Mouse (Mus musculus) retina, adult 2 months (tissue): Measurements from ENCODE around the gene Gprc5b.

Source experiments
- DNase-seq: peaks from one replicate; pipeline ENCODE4 v3.0.0-alpha.2; 2012; ENCODE audit warnings: low read depth, low spot score

The Gprc5b gene

GRCm38 (mm10) chr7:118949749-118950148 is 45.3 kb downstream of the Gprc5b start:
- DNase-seq, result no peak

DNA sequence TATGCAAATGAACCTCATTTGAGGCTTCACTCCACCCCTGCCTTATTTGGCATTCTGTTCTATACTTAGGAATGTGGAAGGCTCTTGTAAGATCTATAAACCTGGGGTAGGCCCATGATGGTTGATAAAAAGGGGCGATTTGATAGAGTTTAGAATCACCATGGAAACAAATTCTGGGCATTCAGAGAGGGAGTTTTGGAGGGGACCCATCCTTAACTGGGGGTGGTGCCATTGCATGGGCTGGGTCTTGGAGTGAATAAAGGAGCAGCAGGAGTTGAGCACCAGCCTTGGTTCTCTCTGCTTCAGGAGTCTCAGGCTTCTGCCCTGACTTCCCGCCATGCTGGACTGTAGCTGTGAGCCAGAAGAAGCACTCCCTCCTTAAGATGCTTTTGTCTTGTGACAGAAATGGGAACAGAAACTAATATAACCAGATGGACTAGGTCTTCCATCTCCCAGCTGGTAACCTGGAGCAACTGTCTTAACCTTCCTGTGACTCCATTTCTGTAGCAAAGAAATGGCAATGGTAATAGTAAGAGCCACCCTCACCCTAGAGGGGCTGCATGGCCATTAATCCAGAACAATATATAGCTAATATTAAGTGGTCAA is 46.2 kb downstream of the Gprc5b start:
- no peak for DNase-seq

DNA sequence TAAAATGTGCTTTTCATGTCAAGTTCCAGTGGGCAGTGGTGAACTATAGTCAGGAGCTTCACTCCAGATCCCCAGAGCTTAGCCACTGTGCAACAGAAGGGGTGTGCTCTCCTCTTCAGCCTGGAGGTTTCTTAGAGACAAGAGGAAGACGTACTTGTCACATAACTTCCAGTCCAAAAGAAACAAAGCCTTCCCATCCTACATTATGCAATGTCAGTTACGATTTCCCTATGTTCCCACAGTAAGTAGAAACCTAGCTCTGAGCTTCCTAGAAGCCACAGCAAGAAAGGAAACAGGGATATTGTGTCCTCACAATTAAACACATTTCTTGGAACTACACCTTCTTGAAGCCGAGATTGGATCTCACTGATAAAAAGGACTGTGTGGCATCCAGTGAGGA is 47.8 kb downstream of the Gprc5b start:
- DNase-seq, result no peak

- no peak for DNase-seq
Measured at GRCm38 (mm10) chr7:118944884-118945283, 50.1 kb downstream of the Gprc5b start.

- no peak for DNase-seq
Measured at GRCm38 (mm10) chr7:118943170-118943569, 51.8 kb downstream of the Gprc5b start.

DNA sequence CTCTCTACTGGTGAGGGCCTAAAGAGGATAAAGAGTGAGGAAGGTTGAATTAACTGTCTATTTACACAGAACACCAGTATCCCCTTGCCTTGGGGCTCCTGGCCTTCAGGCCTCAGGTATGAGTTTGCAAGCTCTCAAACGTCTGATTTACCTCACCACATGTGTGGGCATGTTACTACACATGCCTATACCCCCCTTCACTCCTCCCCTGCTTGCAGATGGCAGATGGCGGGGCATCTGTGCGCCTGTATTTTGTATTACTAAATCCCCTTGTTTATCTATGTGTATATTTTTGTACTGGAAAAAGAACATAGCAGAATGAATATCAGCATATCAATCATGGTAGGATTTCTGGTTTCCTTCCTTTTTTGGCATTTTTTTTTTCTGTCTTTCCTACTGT is 52.7 kb downstream of the Gprc5b start:
- DNase-seq, result peak; percentile 8

GRCm38 (mm10) chr7:118937469-118938387 is 57.3 kb downstream of the Gprc5b start:
- DNase-seq, result no peak

DNA sequence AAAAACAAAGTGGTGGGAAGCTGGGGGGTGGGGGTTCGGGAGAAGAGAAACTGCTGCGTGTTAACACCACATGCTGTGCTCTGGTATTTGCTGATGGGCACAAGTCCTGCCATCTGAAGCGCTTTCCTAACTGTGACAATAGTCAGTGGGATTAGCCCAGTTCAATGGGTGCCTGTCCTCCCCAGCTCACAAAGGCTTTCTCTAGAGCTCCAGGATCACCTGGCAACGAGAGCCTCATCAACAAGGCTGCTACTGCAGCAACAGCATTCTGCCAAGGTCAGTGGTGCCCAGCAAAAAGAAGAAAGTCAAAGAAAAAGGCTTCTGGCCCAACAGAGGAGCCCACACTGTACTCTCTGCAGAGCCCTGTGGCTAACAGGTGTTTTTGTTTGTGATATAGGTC is 58.2 kb downstream of the Gprc5b start:
- DNase-seq, result no peak

DNA sequence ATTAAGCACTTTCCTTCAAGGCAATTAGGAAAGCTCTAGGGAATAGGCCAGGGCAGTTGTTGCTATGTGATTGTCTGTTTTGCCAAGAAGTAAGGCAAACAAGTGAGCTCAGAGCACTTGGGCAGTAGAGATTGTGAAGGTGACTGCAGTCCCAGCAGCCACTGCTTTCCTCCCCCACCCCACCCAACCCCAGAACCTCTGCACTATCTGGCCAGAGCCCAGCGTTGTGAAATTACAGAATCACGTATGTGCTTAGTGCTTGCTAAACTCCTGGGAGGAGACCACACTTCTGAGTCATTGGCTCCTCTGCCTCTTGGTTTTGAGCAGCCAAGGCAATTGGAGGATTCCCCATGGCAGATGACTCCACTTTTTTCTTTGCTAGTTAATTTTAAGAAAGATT is 59.7 kb downstream of the Gprc5b start:
- no peak for DNase-seq

DNA sequence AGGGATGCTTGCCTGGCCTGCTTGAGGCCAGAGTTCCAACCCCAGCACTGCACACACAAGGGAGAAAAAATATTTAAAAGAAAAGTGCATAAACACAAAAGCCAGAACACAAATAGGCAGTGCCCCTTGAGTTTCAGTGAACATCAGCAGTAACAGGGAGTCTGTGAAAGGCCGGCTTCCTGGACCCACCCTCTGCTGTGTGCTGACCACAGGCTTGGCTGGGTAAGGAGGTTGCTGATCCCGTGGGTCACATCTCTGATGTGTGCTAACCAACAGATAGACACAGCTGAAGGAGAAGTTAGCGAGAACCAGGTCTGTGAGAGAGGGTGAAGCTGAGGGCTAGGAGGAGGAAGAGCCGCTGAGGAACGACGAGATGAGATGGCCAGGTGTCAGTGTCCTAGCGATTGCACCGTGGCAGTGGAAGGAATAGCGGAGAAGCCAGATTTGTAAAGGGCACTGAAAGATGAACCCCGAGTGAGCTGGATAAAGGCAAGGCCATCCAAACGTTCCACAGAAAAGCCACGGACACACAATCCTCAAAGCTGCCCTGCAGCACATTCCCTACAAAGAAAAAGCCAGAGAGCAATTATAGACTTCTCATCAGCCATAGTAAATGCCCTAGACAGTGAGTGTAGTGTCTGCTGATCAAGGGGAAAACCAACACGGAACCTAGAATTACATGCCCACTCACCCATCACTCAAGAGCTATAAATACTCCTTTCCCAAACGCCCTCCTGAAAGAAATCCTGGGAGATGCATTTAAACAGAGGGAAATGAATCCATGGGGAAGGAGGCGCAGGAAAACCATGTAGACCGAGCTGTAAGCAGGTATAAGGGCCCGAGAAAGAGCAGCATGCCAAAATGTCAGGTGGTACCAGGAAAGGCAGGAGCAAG is 63.3 kb downstream of the Gprc5b start:
- no peak for DNase-seq

- no peak for DNase-seq
Measured at GRCm38 (mm10) chr7:118929601-118930311, 65.3 kb downstream of the Gprc5b start.

DNA sequence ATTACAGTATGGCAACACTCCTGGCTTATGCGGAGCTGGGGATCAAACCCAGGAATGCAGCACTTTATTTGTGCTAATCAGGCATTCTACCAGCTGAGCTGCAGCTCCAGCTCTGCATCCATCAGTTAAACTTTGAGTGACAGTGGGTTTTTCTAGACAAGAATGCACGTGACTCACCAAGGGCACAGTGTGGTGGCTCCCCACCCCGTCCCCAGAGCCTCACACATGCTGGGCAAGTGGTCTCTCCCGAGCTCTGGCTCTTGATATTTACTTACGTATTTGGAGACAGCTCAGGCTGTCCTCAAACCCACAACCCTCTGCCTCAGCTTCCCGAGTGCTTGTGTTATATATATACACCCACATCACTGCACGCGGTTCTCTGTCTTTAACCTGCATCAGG is 66.1 kb downstream of the Gprc5b start:
- no peak for DNase-seq

DNA sequence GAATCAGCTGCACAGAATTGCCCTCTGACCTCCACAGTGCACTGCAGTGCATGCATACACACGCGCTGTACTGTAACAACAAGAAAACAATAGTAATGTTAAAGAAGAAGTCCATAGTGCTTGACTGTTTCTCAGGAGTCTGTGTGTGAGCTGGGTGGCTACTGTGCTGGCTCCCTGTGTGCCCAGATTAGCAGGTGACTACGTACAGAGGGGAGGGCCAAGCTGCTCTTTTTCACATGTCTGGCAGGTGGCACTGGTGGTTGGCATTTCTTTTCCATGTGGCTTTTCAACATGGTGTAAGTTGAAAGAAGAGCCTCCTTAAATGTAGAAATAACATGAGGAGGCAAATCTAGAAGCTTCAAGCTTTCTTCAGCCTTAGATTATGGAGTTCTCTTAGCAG is 66.7 kb downstream of the Gprc5b start:
- DNase-seq, result no peak

DNA sequence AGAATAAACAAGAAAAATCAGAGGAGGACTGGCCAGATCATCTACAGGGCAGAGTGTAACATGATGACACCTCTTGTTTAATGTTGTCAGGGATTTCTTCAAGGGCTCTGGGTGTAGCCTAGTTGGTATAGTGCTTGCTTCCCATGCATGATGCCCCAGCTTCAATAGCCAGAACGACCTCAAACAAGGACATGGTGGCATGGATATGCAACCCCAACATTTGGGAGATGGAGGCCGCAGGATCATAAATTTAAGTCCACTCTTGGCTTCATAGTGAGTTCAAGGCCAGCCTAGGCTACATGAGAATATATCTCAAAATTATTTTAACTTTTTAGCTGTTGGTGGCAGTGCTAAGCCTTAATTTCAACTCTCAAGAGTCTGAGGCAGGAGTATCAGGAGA is 67.7 kb downstream of the Gprc5b start:
- DNase-seq, result no peak

DNA sequence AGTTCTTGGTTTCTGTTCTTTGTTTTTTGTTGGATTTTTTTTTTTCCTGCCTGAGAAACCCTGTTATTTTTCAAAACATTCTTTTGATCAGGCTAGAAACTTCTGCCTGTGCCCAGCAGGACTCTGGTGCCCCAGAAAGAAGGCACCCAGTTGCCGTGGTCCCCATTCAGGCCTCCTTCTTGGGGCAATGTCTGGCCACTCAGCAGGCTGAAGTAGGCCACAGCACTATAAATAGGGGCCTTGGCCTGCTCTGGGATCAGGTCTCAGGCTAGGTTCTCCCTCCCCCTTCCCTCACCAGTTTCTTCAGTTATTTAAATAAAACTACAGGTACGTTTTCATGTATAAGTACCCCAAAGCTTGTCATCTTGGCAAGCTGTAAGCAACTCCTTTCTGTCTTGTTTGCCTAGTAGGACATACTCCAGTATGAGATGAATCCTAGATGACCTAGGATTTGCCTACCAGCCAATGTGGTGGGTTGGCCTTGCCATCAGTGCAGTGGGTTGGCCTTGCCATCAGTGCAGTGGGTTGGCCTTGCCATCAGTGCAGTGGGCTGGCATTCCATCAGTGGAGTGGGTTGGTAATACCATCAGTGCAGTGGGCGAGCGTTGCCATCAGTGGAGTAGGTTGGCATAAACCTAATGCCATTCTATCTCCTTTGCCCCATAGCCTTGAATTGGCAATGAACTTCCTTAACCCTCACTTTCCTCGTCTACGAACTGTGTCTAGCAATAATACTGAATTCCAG is 68.3 kb downstream of the Gprc5b start:
- no peak for DNase-seq

GRCm38 (mm10) chr7:118925547-118925946 is 69.5 kb downstream of the Gprc5b start:
- DNase-seq, result no peak

- no peak for DNase-seq
Measured at GRCm38 (mm10) chr7:118922441-118923202, 72.4 kb downstream of the Gprc5b start.
